Mouse (Mus musculus) neural tube, embryonic 12.5 days (tissue): ENCODE data around the gene Esp23. TPM values are rescaled to one million over a fixed set of nuclear protein-coding genes. Genes with fewer than 3 reads are reported as not detected.
"Not testable (repeated sequence)": the region's sequence is repeated elsewhere in the genome, so short reads cannot be mapped to it uniquely, and the experiment has no call there.

Experiments
- ATAC-seq: fragments of 200-750 bp; cut with Nextera tagmentation; 2 replicates; pipeline ENCODE4 v1.8.0; 2017; ENCODE audit warnings: low read depth, mild to moderate bottlenecking, moderate TSS enrichment, moderate library complexity; ENCODE audit not compliant: low FRiP score
- H3K27ac ChIP-seq: fragments of 300-500 bp; sonication (generic); 2 replicates; pipeline ENCODE4 v1.5.1; 2016
- H3K27me3 ChIP-seq: fragments of 300-500 bp; sonication (generic); replicated peaks from 2 replicates; pipeline ENCODE4 v1.6.1; 2016; ENCODE audit warnings: mild to moderate bottlenecking
- H3K36me3 ChIP-seq: fragments of 300-500 bp; sonication (generic); 2 replicates; pipeline ENCODE4 v1.6.1; 2016; ENCODE audit warnings: mild to moderate bottlenecking
- H3K4me1 ChIP-seq: fragments of 300-500 bp; sonication (generic); 2 replicates; pipeline ENCODE4 v1.6.1; 2016
- H3K4me2 ChIP-seq: fragments of 300-500 bp; sonication (generic); replicated peaks from 2 replicates; pipeline ENCODE4 v1.6.1; 2016; ENCODE audit warnings: mild to moderate bottlenecking
- H3K4me3 ChIP-seq: fragments of 300-500 bp; sonication (generic); 2 replicates; pipeline ENCODE4 v1.5.1; 2016
- H3K9ac ChIP-seq: fragments of 300-500 bp; sonication (generic); 2 replicates; pipeline ENCODE4 v1.6.1; 2016; ENCODE audit warnings: mild to moderate bottlenecking
- H3K9me3 ChIP-seq: fragments of 300-500 bp; sonication (generic); 2 replicates; pipeline ENCODE4 v1.6.1; 2016; ENCODE audit warnings: mild to moderate bottlenecking
- WGBS: fragments of 180-500 bp; shearing (Covaris S2); methylation state at CpG from one replicate; pipeline ENCODE4 v1.1.7; 2016; 5-methylcytosine and 5-hydroxymethylcytosine counted together
- polyA plus RNA-seq: library from polyadenylated mRNA; unstranded; fragments of >200 nt; fragmentation: Nextera tagmentation; extraction: Ambion mirVana; gene quantifications from 2 replicates; pipeline ENCODE4 v1.2.1, GENCODE M21; 2016

Gene Esp23
- not detected in 2 replicates for polyA plus RNA-seq

- no peaks in the 10 kb centered on the region for H3K36me3 ChIP-seq
- no peak for ATAC-seq
- H3K9me3 ChIP-seq = no peaks in the 10 kb centered on the region
- no peak within 1 kb of the TSS for H3K27ac ChIP-seq
- WGBS = 64% methylated on average over 1 of the region's 1 CpGs
- no peaks in the 10 kb centered on the region for H3K27me3 ChIP-seq
- no peak within 1 kb of the TSS for H3K9ac ChIP-seq
- H3K4me2 ChIP-seq = no peak within 1 kb of the TSS
- no peak within 1 kb of the TSS for H3K4me3 ChIP-seq
- H3K4me1 ChIP-seq = no peaks in the 10 kb centered on the region
These were observed at the start of gene Esp23 for GRCm38 (mm10) chr17:39076937-39077336. TSS of gene Esp23 (minus strand) at chr17:39077037.

- H3K4me2 ChIP-seq, H3K36me3 ChIP-seq, H3K4me1 ChIP-seq, H3K4me3 ChIP-seq, ATAC-seq, H3K9ac ChIP-seq, H3K27ac ChIP-seq, H3K27me3 ChIP-seq: not testable (repeated sequence)
- WGBS = 77% methylated on average over 11 of the region's 11 CpGs
- peaks cover 20% of the 10 kb centered on the region for H3K9me3 ChIP-seq
These were observed 30.3 kb upstream of the Esp23 start for GRCm38 (mm10) chr17:39107126-39107525.

- no peak within 1 kb of the TSS for H3K4me2 ChIP-seq
- 85% methylated on average over 1 of the region's 1 CpGs for WGBS
- H3K27ac ChIP-seq = no peak within 1 kb of the TSS
- ATAC-seq = no peak
- H3K4me3 ChIP-seq = no peak within 1 kb of the TSS
- H3K4me1 ChIP-seq = no peaks in the 10 kb centered on the region
- H3K27me3 ChIP-seq = no peaks in the 10 kb centered on the region
- H3K9me3 ChIP-seq = 0 out of 2 replicates have a peak, but pooled peaks cover 7% of the 10 kb centered on the region
- no peaks in the 10 kb centered on the region for H3K36me3 ChIP-seq
- no peak within 1 kb of the TSS for H3K9ac ChIP-seq
These were observed 18.2 kb upstream of the Esp23 start, which contains the start of gene Esp22 for GRCm38 (mm10) chr17:39095034-39095433. TSS of gene Esp22 (plus strand) at chr17:39095334.

- no peak overlapping the region for H3K27ac ChIP-seq
These were observed 13.2 kb downstream of the Esp23 start for GRCm38 (mm10) chr17:39063641-39064040.

GRCm38 (mm10) chr17:39043241-39043640 lies 33.6 kb downstream of the Esp23 start, which contains the start of gene Gm21903:
TSS of gene Gm21903 (minus strand) at chr17:39043341.
- Histone ChIP-seq H3K4me2 (no peak within 1 kb of the TSS), H3K4me3 (no peak within 1 kb of the TSS), H3K9me3 (peaks cover 5% of the 10 kb centered on the region; the same call in 1 of the 2 replicates), H3K36me3 (no peaks in the 10 kb centered on the region), H3K27ac (no peak within 1 kb of the TSS), H3K9ac (no peak within 1 kb of the TSS), H3K4me1 (no peaks in the 10 kb centered on the region), H3K27me3 (no peaks in the 10 kb centered on the region)
- ATAC-seq = no peak

More at GRCm38 (mm10) chr17:39063641-39064040, 13.2 kb downstream of the Esp23 start:
- Histone ChIP-seq H3K4me3 (no peak overlapping the region), H3K4me2 (no peak overlapping the region), H3K36me3 (no peaks in the 10 kb centered on the region), H3K27me3 (no peaks in the 10 kb centered on the region), H3K4me1 (no peaks in the 10 kb centered on the region), H3K9me3 (peaks cover 10% of the 10 kb centered on the region), H3K9ac (no peak overlapping the region)
- ATAC-seq = no peak

GRCm38 (mm10) chr17:39036395-39036794 lies 40.4 kb downstream of the Esp23 start, which contains the start of gene Esp24:
TSS of gene Esp24 (plus strand) at chr17:39036695.
- not testable (repeated sequence) for ATAC-seq, H3K36me3 ChIP-seq, H3K4me2 ChIP-seq, H3K4me3 ChIP-seq, H3K4me1 ChIP-seq, H3K27ac ChIP-seq, H3K9me3 ChIP-seq, H3K9ac ChIP-seq, H3K27me3 ChIP-seq
- 88% methylated on average over 3 of the region's 3 CpGs for WGBS

Other genes starting within 250 kb of the Esp23 start
- not detected in 2 replicates for gene Esp24, start 40.3 kb downstream of the Esp23 start, polyA plus RNA-seq
- not detected in 2 replicates for gene Gm21903, start 33.7 kb downstream of the Esp23 start, polyA plus RNA-seq
- gene Esp22, start 18.3 kb upstream of the Esp23 start, polyA plus RNA-seq = not detected in 2 replicates